Mouse (Mus musculus): ENCODE measurements around the gene Slc7a6.

GRCm38 (mm10) chr8:106234567-106235261 lies 66.1 kb downstream of the Slc7a6 start:
- TF ChIP-seq POLR2A (IDR thresholded peaks at IDR 0.05; ENCODE audit: borderline replicate concordance, low read depth, low read length), result no peak
- TF ChIP-seq CTCF (IDR thresholded peaks at IDR 0.05; ENCODE audit: low read depth, low read length), result no peak
